Mouse (Mus musculus): ENCODE results near the gene Hoxb1.

Hoxb1 gene

GRCm38 (mm10) chr11:96349491-96350340 lies 15.8 kb upstream of the Hoxb1 start:
- DNase-seq (ENCODE audit: low read depth, low spot score): no peak

- DNase-seq (ENCODE audit: low read depth, low spot score): no peak
These were observed 15.3 kb upstream of the Hoxb1 start, which contains the start of gene Hoxb2 for GRCm38 (mm10) chr11:96350341-96350624. Gene Hoxb2, plus strand, starts transcription at chr11:96350525.

GRCm38 (mm10) chr11:96350791-96351190 lies 14.8 kb upstream of the Hoxb1 start:
- DNase-seq (ENCODE audit: low read depth, low spot score): no peak

GRCm38 (mm10) chr11:96351312-96351711 lies 14.2 kb upstream of the Hoxb1 start:
- no peak for DNase-seq (ENCODE audit: low read depth, low spot score)

GRCm38 (mm10) chr11:96351831-96352230 lies 13.7 kb upstream of the Hoxb1 start:
- DNase-seq (ENCODE audit: low read depth, low spot score): no peak

GRCm38 (mm10) chr11:96352691-96353521 lies 12.6 kb upstream of the Hoxb1 start:
- DNase-seq (ENCODE audit: low read depth, low spot score): no peak

GRCm38 (mm10) chr11:96353522-96353841 lies 12.1 kb upstream of the Hoxb1 start:
- no peak for DNase-seq (ENCODE audit: low read depth, low spot score)

- no peak for DNase-seq (ENCODE audit: low read depth, low spot score)
These were observed 11.6 kb upstream of the Hoxb1 start for GRCm38 (mm10) chr11:96353939-96354338.

GRCm38 (mm10) chr11:96354376-96354775 lies 11.2 kb upstream of the Hoxb1 start:
- no peak for DNase-seq (ENCODE audit: low read depth, low spot score)

GRCm38 (mm10) chr11:96354801-96355311 lies 10.7 kb upstream of the Hoxb1 start:
- no peak for DNase-seq (ENCODE audit: low read depth, low spot score)

GRCm38 (mm10) chr11:96363807-96364206 lies 1.7 kb upstream of the Hoxb1 start:
- no peak for DNase-seq (ENCODE audit: low read depth, low spot score)

GRCm38 (mm10) chr11:96366092-96367041 lies 815 bp downstream of the Hoxb1 start:
- DNase-seq (ENCODE audit: low read depth, low spot score): no peak

- no peak for DNase-seq (ENCODE audit: low read depth, low spot score)
These were observed 1.6 kb downstream of the Hoxb1 start for GRCm38 (mm10) chr11:96367141-96367540.

- no peak for DNase-seq (ENCODE audit: low read depth, low spot score)
These were observed 3.1 kb downstream of the Hoxb1 start for GRCm38 (mm10) chr11:96368686-96369085.

- DNase-seq (ENCODE audit: low read depth, low spot score): no peak
These were observed 3.6 kb downstream of the Hoxb1 start for GRCm38 (mm10) chr11:96369140-96369539.

- no peak for DNase-seq (ENCODE audit: low read depth, low spot score)
These were observed 6.2 kb downstream of the Hoxb1 start for GRCm38 (mm10) chr11:96371726-96372125.

GRCm38 (mm10) chr11:96372519-96372918 lies 7.0 kb downstream of the Hoxb1 start:
- DNase-seq (ENCODE audit: low read depth, low spot score): no peak

GRCm38 (mm10) chr11:96374810-96375209 lies 9.3 kb downstream of the Hoxb1 start:
- DNase-seq (ENCODE audit: low read depth, low spot score): no peak

GRCm38 (mm10) chr11:96383381-96383780 lies 17.8 kb downstream of the Hoxb1 start:
- no peak for DNase-seq (ENCODE audit: low read depth, low spot score)

- DNase-seq (ENCODE audit: low read depth, low spot score): no peak
These were observed 22.1 kb downstream of the Hoxb1 start for GRCm38 (mm10) chr11:96387635-96388034.

GRCm38 (mm10) chr11:96396772-96397626 lies 31.4 kb downstream of the Hoxb1 start:
- DNase-seq (ENCODE audit: low read depth, low spot score): no peak
